Mouse (Mus musculus) bone marrow macrophage, adult 2 months (primary cell): ENCODE results near the gene Kl.

ENCODE experiments used
- CTCF ChIP-seq: IDR thresholded peaks from 2 replicates; pipeline ENCODE4 v1.5.1; 2012; ENCODE audit warnings: low read depth, mild to moderate bottlenecking, low read length, moderate library complexity
- POLR2A ChIP-seq: IDR thresholded peaks from 2 replicates; pipeline ENCODE4 v1.6.1; 2012; ENCODE audit warnings: mild to moderate bottlenecking, low read depth, low read length, borderline replicate concordance

GRCm38 (mm10) chr5:151034715-151035512 is 82.5 kb downstream of the Kl start:
- no peak for TF ChIP-seq POLR2A
- no peak for TF ChIP-seq CTCF
